Mouse (Mus musculus) liver, embryonic 12.5 days (tissue): Measurements from ENCODE around the gene Tgfb1i1. TPM values are rescaled to one million over a fixed set of nuclear protein-coding genes. Genes with fewer than 3 reads are reported as not detected.

ENCODE experiments used
- ATAC-seq: fragments of 200-750 bp; cut with Nextera tagmentation; 2 replicates; pipeline ENCODE4 v1.8.0; 2017; ENCODE audit warnings: moderate number of reproducible peaks, mild to moderate bottlenecking, moderate library complexity
- H3K27ac ChIP-seq: fragments of 300-500 bp; sonication (generic); 2 replicates; pipeline ENCODE4 v1.5.1; 2016; ENCODE audit warnings: mild to moderate bottlenecking
- H3K27me3 ChIP-seq: fragments of 300-500 bp; sonication (generic); replicated peaks from 2 replicates; pipeline ENCODE4 v1.6.1; 2016; ENCODE audit warnings: mild to moderate bottlenecking, moderate library complexity
- H3K36me3 ChIP-seq: fragments of 300-500 bp; sonication (generic); 2 replicates; pipeline ENCODE4 v1.6.1; 2016; ENCODE audit warnings: mild to moderate bottlenecking, moderate library complexity
- H3K4me1 ChIP-seq: fragments of 300-500 bp; sonication (generic); 2 replicates; pipeline ENCODE4 v1.6.1; 2016
- H3K4me2 ChIP-seq: fragments of 300-500 bp; sonication (generic); 2 replicates; pipeline ENCODE4 v1.6.1; 2016; ENCODE audit warnings: mild to moderate bottlenecking, moderate library complexity
- H3K4me3 ChIP-seq: fragments of 300-500 bp; sonication (generic); 2 replicates; pipeline ENCODE4 v1.5.1; 2016; ENCODE audit warnings: mild to moderate bottlenecking, moderate library complexity
- H3K9ac ChIP-seq: fragments of 300-500 bp; sonication (generic); 2 replicates; pipeline ENCODE4 v1.6.1; 2016; ENCODE audit warnings: mild to moderate bottlenecking, moderate library complexity
- H3K9me3 ChIP-seq: fragments of 300-500 bp; sonication (generic); replicated peaks from 2 replicates; pipeline ENCODE4 v1.6.1; 2016; ENCODE audit warnings: mild to moderate bottlenecking, moderate library complexity
- WGBS: fragments of 180-500 bp; shearing (Covaris S2); methylation state at CpG from one replicate; pipeline ENCODE4 v1.1.7; 2016; ENCODE audit not compliant: insufficient replicate concordance; 5-methylcytosine and 5-hydroxymethylcytosine counted together
- microRNA-seq: library from miRNA; unstranded; fragments of <30 nt; microRNA quantifications from one replicate; pipeline ENCODE4, GENCODE M21; 2017
- polyA plus RNA-seq: library from polyadenylated mRNA; unstranded; fragments of >200 nt; fragmentation: Nextera tagmentation; extraction: Ambion mirVana; gene quantifications from 2 replicates; pipeline ENCODE4 v1.2.1, GENCODE M21; 2016

Gene Tgfb1i1
- polyA plus RNA-seq, 1 experiment from 2014 or later = 25.1 TPM

DNA sequence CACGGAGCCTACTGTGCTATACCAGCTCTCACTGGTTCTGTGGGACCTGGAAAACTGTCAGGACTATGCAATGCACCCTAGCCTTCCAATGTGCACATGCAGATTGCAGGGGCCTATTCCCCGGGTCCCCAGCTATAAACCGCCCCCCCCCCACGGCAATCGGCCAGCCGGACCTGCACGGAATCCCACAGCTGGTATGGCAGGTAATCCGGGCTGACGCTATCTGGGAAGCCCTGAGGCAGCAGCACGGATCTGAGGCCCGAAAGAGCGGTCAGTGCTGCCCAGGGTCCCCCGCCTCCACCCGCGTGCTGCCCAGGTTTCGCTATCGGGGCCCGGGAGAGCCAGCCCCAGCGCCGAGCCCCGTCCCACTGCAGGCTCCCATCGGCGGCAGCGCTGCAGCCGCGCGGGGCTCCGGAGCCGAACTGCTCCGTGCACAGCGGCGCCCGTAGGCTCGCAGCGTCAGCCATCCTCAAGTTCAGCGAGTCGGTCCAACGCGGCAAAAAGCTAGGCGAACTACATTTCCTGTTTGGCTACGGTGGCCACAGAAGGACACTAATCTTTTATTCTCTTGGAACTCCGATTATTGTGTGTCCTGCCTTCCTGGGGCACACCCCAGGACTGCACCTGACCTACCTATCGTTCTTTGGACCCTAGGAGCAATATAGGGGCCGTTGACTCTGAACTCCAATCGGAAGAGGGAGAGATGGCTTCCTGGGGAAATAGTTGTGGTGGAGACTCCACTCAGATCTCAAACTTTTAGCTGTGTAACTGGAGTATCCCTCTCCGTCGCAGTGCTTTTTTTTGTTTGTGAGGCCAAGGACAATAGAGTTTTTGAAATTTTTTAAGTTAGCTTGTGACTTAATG is 51.2 kb downstream of the Tgfb1i1 start, which contains the start of gene BC017158:
BC017158 (minus strand) TSS at position 554 of the 864 bp plus-strand sequence.
- Histone ChIP-seq H3K36me3 (peaks cover 46% of the 10 kb centered on the region), H3K4me1 (peaks cover 91% of the 10 kb centered on the region), H3K4me3 (peak within 1 kb of the TSS; percentile 82), H3K9ac (peak within 1 kb of the TSS; percentile 94), H3K27ac (peak within 1 kb of the TSS; percentile 94), H3K27me3 (no peaks in the 10 kb centered on the region), H3K4me2 (peak within 1 kb of the TSS; percentile 93), H3K9me3 (no peaks in the 10 kb centered on the region)
- WGBS = under 1% methylated on average over 47 of the region's 47 CpGs
- peak; percentile 72 for ATAC-seq

DNA sequence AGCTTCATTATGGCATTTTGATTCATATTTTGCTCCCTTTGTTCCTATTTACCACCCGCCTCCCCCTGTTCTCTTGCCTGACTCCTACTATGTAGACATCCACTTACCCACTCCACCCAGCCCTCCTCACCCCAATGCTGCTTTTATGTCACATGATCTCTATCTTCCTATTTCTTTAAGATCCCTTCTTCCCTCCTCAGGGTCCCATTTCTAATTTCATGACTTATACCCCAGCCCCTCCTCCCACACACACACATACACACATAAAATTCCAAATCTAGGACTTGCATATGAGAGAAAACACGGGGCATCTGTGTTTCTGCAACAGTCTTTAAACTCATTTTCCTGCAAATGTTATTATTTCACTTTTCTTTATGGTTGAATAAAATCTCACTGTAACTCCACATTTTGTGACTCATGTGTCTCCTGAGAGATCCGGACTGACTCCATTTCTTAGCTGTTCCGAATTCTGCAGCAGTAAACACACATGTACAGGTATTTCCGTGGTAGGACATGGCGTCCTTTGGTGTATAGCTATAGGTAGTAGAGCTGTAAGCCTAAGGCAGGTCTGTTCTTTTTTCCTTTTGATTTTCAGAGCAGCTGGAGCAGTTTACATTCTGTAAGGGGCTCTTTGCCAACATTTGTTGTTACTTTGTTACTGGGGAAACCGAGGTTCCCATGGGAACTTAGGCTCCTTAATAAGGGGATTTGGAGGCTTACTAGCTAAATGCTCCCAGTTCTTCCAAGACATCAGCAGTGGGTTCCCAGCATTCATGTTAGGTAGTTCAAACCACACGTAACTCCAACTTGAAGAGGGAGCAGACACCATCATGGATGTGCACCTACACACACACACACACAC is 52.1 kb downstream of the Tgfb1i1 start:
- Histone ChIP-seq H3K36me3 (peaks cover 39% of the 10 kb centered on the region), H3K4me1 (peaks cover 87% of the 10 kb centered on the region), H3K9ac (peak overlapping the region; percentile 94), H3K27me3 (no peaks in the 10 kb centered on the region), H3K4me2 (peak overlapping the region; percentile 93), H3K4me3 (peak overlapping the region; percentile 82), H3K9me3 (no peaks in the 10 kb centered on the region), H3K27ac (peak overlapping the region; percentile 94)
- ATAC-seq = peak; percentile 61
- WGBS = 74% methylated on average over 8 of the region's 8 CpGs

DNA sequence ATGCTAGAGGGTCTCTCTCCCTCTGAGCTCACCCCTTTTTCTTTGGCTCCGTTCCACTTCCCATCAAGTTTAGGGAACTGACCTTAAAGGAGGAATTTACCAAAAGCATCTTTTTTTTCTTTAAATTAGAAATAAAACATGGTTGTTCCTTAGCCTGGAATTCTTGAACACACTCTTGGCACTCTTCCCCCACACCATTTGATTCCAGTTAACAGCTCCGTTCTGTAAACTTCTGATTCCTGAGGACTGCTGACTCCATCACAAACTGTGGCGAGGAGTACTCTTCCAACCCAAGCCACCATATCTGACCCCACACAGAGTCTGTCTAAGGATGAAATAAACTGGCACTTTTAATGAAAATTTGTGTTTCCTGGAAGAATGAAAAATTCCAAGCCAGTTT is 54.3 kb downstream of the Tgfb1i1 start:
- WGBS = 71% methylated on average over 3 of the region's 3 CpGs
- H3K27ac ChIP-seq = peak overlapping the region; percentile 86
- H3K27me3 ChIP-seq = no peaks in the 10 kb centered on the region
- no peak overlapping the region for H3K9ac ChIP-seq
- no peaks in the 10 kb centered on the region for H3K9me3 ChIP-seq
- ATAC-seq = no peak
- H3K4me1 ChIP-seq = peaks cover 76% of the 10 kb centered on the region
- no peak overlapping the region for H3K4me2 ChIP-seq
- peaks cover 18% of the 10 kb centered on the region for H3K36me3 ChIP-seq
- no peak overlapping the region for H3K4me3 ChIP-seq

GRCm38 (mm10) chr7:128302151-128302550 is 55.5 kb downstream of the Tgfb1i1 start:
- Histone ChIP-seq H3K9ac (peak overlapping the region; percentile 69), H3K36me3 (peaks cover 14% of the 10 kb centered on the region), H3K4me2 (peak overlapping the region; percentile 74), H3K27me3 (no peaks in the 10 kb centered on the region), H3K4me1 (peaks cover 64% of the 10 kb centered on the region), H3K9me3 (no peaks in the 10 kb centered on the region), H3K27ac (peak overlapping the region; percentile 86), H3K4me3 (peak overlapping the region; percentile 57)
- no peak for ATAC-seq
- 70% methylated on average over 3 of the region's 3 CpGs for WGBS

DNA sequence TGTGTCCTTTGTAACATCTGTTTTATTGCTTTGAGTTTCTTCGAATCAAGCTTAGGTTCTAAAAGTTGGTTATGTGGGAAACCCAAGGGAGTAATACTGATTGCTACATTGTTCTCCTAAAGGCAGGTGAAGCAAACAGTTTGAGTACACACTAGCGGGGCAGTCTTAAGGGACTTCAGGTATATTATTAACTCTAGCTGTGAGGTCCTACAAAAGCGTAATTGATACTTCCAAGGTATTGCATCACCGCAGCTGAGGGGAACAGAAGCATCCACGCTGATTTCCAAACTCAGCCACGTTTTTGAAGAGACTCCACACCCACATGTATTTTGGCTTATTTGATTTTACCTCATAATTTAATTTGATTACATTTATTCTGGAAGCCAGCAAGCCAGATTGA is 57.6 kb downstream of the Tgfb1i1 start:
- H3K36me3 ChIP-seq = peaks cover 14% of the 10 kb centered on the region
- no peaks in the 10 kb centered on the region for H3K27me3 ChIP-seq
- H3K9me3 ChIP-seq = no peaks in the 10 kb centered on the region
- H3K9ac ChIP-seq = no peak overlapping the region
- no peak overlapping the region for H3K4me2 ChIP-seq
- peaks cover 66% of the 10 kb centered on the region for H3K4me1 ChIP-seq
- 75% methylated on average over 6 of the region's 6 CpGs for WGBS
- H3K27ac ChIP-seq = peak overlapping the region; percentile 11; the same call in 1 of the 2 replicates
- H3K4me3 ChIP-seq = no peak overlapping the region
- ATAC-seq = no peak

DNA sequence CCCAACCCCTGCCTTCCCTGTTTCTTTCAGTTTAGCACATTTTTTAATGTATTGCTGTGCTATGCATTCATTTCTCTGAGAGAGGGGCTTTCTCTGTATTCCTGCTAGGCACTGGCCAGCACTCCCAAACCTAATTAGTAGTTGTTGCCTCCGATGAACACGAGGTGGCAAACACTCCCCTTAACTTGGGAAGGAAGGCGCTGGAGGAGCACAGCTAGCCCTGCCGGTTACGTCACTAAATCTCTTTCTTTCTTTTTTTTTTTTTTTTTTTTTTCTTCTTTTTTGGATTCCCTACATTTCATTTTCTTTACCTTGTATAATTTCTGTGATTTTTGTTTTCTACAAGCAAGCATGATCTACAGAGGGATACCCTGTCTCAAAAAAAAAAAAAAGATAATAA is 58.3 kb downstream of the Tgfb1i1 start:
- H3K4me2 ChIP-seq = no peak overlapping the region
- H3K36me3 ChIP-seq = peaks cover 14% of the 10 kb centered on the region
- no peak for ATAC-seq
- no peak overlapping the region for H3K9ac ChIP-seq
- no peak overlapping the region for H3K4me3 ChIP-seq
- H3K4me1 ChIP-seq = peaks cover 69% of the 10 kb centered on the region
- H3K9me3 ChIP-seq = no peaks in the 10 kb centered on the region
- H3K27ac ChIP-seq = no peak overlapping the region; the same call in 1 of the 2 replicates
- no peaks in the 10 kb centered on the region for H3K27me3 ChIP-seq
- 10% methylated on average over 5 of the region's 5 CpGs for WGBS

Small RNA genes lying within 50 kb of the gene (microRNA-seq; reads per million reads assigned to microRNA genes)
- 1.1 reads per million for gene Mir3103

Other genes with a start within 250 kb of the Tgfb1i1 start
- not detected in 2 replicates for gene Trim72, start 242.9 kb upstream of the Tgfb1i1 start, polyA plus RNA-seq
- gene Itgam, start 184.2 kb upstream of the Tgfb1i1 start, polyA plus RNA-seq = 2.1 and 2.2 TPM in 2 replicates
- not detected in 2 replicates for gene Gm49368, start 184.1 kb upstream of the Tgfb1i1 start, polyA plus RNA-seq
- 0.17 and 0.19 TPM in 2 replicates for gene Itgax, start 117.3 kb upstream of the Tgfb1i1 start, polyA plus RNA-seq
- gene Itgad, start 92.4 kb upstream of the Tgfb1i1 start, polyA plus RNA-seq = 0.08 TPM in 1 of 2 replicates, not detected in the other
- gene Cox6a2, start 40.4 kb upstream of the Tgfb1i1 start, polyA plus RNA-seq = 1.2 and 1.5 TPM in 2 replicates
- 12.7 and 12.8 TPM in 2 replicates for gene Armc5, start 9.5 kb upstream of the Tgfb1i1 start, polyA plus RNA-seq
- gene 9130023H24Rik, start 8.8 kb upstream of the Tgfb1i1 start, polyA plus RNA-seq = 2.9 and 3.1 TPM in 2 replicates
- 2.0 and 2.1 TPM in 2 replicates for gene Slc5a2, start 18.8 kb downstream of the Tgfb1i1 start, polyA plus RNA-seq
- 26.3 and 29.4 TPM in 2 replicates for gene BC017158, start 51.4 kb downstream of the Tgfb1i1 start, polyA plus RNA-seq
- 57.7 and 58.1 TPM in 2 replicates for gene Rgs10, start 171.9 kb downstream of the Tgfb1i1 start, polyA plus RNA-seq
- gene Tial1, start 214.9 kb downstream of the Tgfb1i1 start, polyA plus RNA-seq = 17.9 and 18.2 TPM in 2 replicates